ENCODE assay signal across 11 mouse cellular contexts in genomic region chr6:72866232-72866631, GRCm38 (mm10).
"Had no signal": no experiment of that assay in that cellular context is flagged by ENCODE, and none has a peak within 500 bp of the region (broad histone marks: within the 10 kb centered on the region; RNA-seq: fewer than 3 reads in every experiment).

No protein-coding gene starts in this region.

- DNase-seq: kidney, adult 18-20 months; kidney, postnatal 25 days; left cerebral cortex, postnatal 4 days; right cerebral cortex, postnatal 14 days; thymus, adult 2 months; thymus, postnatal 25 days had no signal

- H3K27ac ChIP-seq: intestine, embryonic 15.5 days; limb, embryonic 13.5 days; liver, embryonic 14.5 days; midbrain, embryonic 13.5 days; stomach, embryonic 15.5 days had no signal

- H3K36me3 ChIP-seq: intestine, embryonic 15.5 days; stomach, embryonic 15.5 days had no signal

- H3K4me3 ChIP-seq: intestine, embryonic 15.5 days; limb, embryonic 13.5 days; midbrain, embryonic 13.5 days; stomach, embryonic 15.5 days had no signal

- H3K27me3 ChIP-seq: intestine, embryonic 15.5 days; limb, embryonic 13.5 days; midbrain, embryonic 13.5 days; stomach, embryonic 15.5 days had no signal

- ATAC-seq: intestine, embryonic 15.5 days; midbrain, embryonic 13.5 days had no signal

- H3K9ac ChIP-seq: intestine, embryonic 15.5 days; limb, embryonic 13.5 days; liver, embryonic 14.5 days; midbrain, embryonic 13.5 days; stomach, embryonic 15.5 days had no signal

- H3K9me3 ChIP-seq: intestine, embryonic 15.5 days; limb, embryonic 13.5 days; midbrain, embryonic 13.5 days; stomach, embryonic 15.5 days had no signal

- H3K4me2 ChIP-seq: intestine, embryonic 15.5 days; limb, embryonic 13.5 days; midbrain, embryonic 13.5 days; stomach, embryonic 15.5 days had no signal
